Mouse (Mus musculus) erythroblast, embryonic 14.5 days (primary cell): ENCODE measurements at regions not wholly inside any gene's neighbourhood (a gene's known extent, or its start where the extent isn't known, plus 50 kb on each side); places are given as distances from the start of the nearest gene placed in this dataset.

Experiments
- H3K27me3 ChIP-seq: 2 replicates; pipeline ENCODE4 v1.6.1; 2012; ENCODE audit warnings: inconsistent platforms; ENCODE audit not compliant: control insufficient read depth
- H3K36me3 ChIP-seq: 2 replicates; pipeline ENCODE4 v1.6.1; 2012; ENCODE audit warnings: mild to moderate bottlenecking, inconsistent platforms; ENCODE audit not compliant: control insufficient read depth
- H3K4me1 ChIP-seq: 2 replicates; pipeline ENCODE4 v1.6.1; 2012; ENCODE audit warnings: inconsistent platforms; ENCODE audit not compliant: control insufficient read depth
- H3K4me3 ChIP-seq: replicated peaks from 2 replicates; pipeline ENCODE3; 2012; ENCODE audit warnings: moderate library complexity, mild to moderate bottlenecking, inconsistent platforms
- H3K9me3 ChIP-seq: 2 replicates; pipeline ENCODE4 v1.6.1; 2012; ENCODE audit warnings: low read length, inconsistent platforms, mixed read lengths; ENCODE audit not compliant: control insufficient read depth
- GATA1 ChIP-seq: IDR thresholded peaks from 2 replicates; pipeline ENCODE4 v1.6.1; 2012; ENCODE audit warnings: low read length, inconsistent platforms, mixed read lengths
- TAL1 ChIP-seq: IDR thresholded peaks from 3 replicates; pipeline ENCODE4 v1.6.1; 2012; ENCODE audit warnings: low read length, inconsistent platforms, mixed read lengths

DNA sequence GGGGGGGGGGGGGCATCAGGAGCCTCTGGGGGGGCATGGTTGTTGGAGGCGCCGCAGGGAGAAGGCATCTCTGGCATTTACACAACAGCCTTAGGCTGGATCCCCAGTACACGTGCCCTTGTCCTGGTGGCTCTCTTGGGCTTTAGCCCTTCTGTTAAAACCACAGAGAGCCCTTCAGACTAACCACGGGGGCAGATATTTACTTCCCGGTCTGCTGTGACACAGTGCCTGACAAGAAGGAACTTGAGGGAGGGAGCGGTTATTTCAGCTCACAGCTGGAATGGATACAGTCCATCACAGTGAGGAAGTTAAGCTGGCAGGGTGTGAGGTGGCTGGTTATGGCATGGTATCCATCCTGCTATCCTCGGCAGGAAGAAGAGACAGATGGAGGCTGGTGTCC is 71.0 kb upstream of the Gm11733 start:
- Histone ChIP-seq H3K36me3 (no peaks in the 10 kb centered on the region), H3K9me3 (no peaks in the 10 kb centered on the region; the same call in 1 of the 2 replicates), H3K4me1 (peaks cover 16% of the 10 kb centered on the region), H3K4me3 (no peak overlapping the region), H3K27me3 (peaks cover 80% of the 10 kb centered on the region)
- TF ChIP-seq GATA1 (no peak), TAL1 (no peak)

DNA sequence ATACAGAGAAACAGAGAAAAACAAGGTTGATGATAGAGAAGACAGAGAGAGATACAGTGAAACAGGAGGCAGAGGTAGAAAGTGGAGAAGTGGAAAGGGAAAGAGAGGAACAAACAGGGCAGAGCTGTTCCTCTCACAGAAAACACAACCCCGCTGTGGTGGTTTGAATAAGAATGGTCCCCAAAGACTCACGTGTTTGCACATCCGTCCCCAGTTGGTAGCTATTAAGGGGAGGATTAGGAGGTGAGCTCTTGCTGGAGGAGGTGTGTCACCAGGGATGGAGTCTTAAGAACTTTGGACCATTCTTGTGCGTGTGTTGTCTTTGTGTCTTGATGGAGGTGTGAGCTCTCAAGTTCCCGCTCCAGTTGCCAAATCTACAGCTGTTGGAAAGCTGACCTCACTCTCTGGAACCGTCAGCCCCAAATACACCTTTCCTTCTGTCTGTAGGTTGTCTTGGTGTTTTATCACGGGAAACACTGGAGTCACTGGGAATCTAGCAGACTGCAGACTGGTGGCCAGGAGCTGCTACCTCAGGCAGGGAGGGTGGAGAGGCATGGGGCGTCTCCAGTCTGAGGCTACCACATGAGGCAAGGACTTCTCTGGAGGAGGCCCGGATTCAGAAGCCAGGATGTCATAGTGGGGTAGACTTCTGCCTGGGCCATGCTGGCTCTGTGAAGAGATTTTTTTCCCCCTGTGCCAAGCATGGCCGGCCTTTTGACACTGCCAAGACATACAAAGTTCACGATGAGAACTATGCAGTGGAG is 70.0 kb upstream of the Gm11733 start:
- TF ChIP-seq TAL1 = no peak
- no peak for TF ChIP-seq GATA1
- Histone ChIP-seq H3K36me3 (no peaks in the 10 kb centered on the region), H3K4me1 (peaks cover 9% of the 10 kb centered on the region), H3K9me3 (no peaks in the 10 kb centered on the region; the same call in 1 of the 2 replicates), H3K27me3 (peaks cover 71% of the 10 kb centered on the region), H3K4me3 (no peak overlapping the region)

DNA sequence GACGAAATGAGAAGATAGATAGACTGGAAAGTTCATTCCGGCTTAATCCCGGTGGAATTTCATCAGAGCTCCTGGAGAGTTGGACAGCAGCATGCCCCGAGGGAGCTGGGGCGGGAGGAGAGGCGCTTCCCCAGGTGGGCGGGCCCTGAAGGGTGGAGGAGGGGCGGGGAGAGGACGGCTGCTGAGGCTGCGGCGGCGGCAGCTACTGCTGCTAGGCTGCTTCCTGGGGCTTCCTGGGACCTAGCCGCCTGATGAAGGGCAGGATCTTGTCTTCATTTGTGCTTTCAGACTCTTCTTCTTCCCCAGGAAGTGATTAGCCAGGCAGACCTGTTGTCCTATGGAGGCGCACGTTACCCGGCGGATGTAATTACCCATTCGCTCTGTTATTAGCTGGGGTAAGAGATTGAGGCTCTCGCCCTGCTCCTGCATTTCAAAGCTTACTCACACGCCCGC is 69.3 kb upstream of the Gm11733 start:
- H3K27me3 ChIP-seq = peaks cover 65% of the 10 kb centered on the region
- H3K4me1 ChIP-seq = peaks cover 9% of the 10 kb centered on the region
- no peaks in the 10 kb centered on the region for H3K36me3 ChIP-seq
- H3K9me3 ChIP-seq = no peaks in the 10 kb centered on the region; the same call in 1 of the 2 replicates
- TF ChIP-seq TAL1 = no peak
- no peak for TF ChIP-seq GATA1
- H3K4me3 ChIP-seq = no peak overlapping the region

DNA sequence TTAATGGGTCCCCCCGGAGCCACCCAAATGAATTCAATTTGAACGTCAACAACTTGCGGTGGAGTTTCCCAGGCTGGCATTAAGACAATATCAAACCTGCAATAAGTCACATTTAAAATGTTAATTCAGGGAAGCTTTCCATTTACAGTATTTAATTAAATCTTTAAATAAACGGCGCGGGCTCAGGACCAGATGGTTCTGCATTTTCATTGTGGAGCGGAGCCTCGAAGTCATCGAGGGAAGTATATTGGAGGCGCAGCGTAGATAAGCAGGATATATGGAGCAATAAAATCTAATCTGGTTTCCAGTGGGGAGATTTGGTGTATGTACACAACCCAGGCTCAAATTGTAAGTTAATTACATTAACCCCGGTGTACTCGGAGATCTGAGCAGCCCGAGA is 68.7 kb upstream of the Gm11733 start:
- H3K4me3 ChIP-seq = no peak overlapping the region
- no peaks in the 10 kb centered on the region for H3K36me3 ChIP-seq
- H3K4me1 ChIP-seq = peaks cover 9% of the 10 kb centered on the region
- no peak for TF ChIP-seq GATA1
- no peak for TF ChIP-seq TAL1
- no peaks in the 10 kb centered on the region; the same call in 1 of the 2 replicates for H3K9me3 ChIP-seq
- peaks cover 59% of the 10 kb centered on the region for H3K27me3 ChIP-seq

DNA sequence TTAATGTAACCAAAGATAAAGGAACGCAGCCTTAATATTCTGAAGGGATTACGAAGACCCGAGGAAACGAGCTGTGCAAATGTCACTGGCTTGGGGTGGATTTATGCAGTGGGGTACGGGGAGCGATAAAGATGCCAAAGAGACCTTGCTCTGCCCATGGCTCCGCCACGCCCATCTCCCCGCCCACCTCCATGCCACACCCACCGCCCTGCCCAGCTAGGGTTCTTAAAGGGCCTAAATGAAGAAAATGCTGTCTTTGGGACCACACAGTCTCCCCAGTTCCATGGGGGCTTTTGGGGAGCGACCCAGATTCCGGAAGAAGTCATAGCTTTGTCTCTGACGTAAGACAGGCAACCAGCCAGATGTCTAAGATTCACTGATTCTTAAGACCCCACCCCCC is 68.2 kb upstream of the Gm11733 start:
- Histone ChIP-seq H3K4me1 (peaks cover 9% of the 10 kb centered on the region), H3K9me3 (no peaks in the 10 kb centered on the region; the same call in 1 of the 2 replicates), H3K4me3 (no peak overlapping the region), H3K27me3 (peaks cover 56% of the 10 kb centered on the region), H3K36me3 (no peaks in the 10 kb centered on the region)
- TF ChIP-seq TAL1 (no peak), GATA1 (no peak)

DNA sequence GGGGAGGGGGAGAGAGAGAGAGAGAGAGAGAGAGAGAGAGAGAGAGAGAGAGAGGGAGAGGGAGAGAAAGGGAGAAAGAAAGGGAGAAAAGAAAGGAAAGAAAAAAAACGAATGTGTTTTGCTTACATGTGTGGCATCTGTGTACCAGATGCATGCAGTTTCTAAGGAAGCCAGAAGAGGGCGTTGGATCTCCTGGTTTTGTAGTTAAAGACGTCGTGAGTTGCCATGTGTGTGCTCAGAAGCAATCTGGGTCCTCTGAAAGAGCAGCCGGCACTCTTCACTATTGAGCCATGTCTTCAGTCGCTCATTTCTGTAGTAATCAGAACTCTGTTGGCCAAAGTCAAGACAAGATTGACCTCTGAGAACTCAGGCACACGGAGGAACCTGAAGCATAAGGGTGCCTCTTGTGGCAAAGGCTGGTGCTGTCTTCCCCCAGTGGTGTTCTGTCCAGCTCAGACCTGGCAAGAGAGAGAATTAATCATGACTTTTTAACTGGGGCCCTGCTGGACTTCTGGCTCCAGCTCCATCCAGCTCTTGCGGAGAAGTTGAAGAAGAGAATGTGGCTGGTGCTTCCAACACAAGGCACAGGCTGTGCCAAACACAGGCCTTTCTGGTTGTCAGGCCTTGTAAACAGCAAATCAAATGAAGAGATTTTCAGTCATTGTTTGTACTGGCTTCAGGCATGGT is 67.0 kb upstream of the Gm11733 start:
- H3K27me3 ChIP-seq = peaks cover 50% of the 10 kb centered on the region
- TF ChIP-seq TAL1 = no peak
- TF ChIP-seq GATA1 = no peak
- H3K9me3 ChIP-seq = no peaks in the 10 kb centered on the region

DNA sequence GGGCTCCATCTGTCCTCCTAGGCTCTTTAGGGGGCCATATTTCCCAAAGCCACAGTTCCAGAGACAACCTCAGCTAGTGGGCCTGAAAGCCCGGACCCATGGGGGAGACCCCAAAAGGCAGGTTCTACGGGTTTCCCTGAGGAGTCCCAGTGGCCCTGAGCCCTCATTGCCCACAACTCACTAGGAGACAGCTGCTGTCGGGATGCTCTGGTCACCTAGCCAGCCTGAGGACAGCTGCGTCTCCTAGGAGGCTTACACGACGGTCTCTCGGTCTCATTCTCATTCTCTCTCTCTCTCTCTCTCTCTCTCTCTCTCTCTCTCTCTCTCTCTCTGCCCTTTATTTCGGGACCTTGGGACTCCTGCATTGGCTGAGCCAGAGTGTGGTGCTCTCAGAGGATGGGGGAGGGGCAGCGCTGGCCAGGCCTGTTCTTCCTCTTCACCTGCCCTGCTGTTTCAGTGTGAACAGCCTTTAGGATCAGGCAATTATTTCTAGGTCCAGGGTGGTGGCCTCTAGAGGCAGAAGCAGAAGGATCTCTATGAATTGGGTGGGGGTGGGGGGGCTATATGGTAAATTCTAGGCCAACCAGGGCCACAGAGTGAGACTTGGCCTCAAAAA is 66.1 kb upstream of the Gm11733 start:
- Histone ChIP-seq H3K36me3 (no peaks in the 10 kb centered on the region), H3K9me3 (0 out of 2 replicates have a peak, but pooled peaks cover 2% of the 10 kb centered on the region), H3K4me1 (peaks cover 9% of the 10 kb centered on the region), H3K27me3 (peaks cover 41% of the 10 kb centered on the region), H3K4me3 (no peak overlapping the region)
- TF ChIP-seq TAL1 (no peak), GATA1 (no peak)

More for the DNA sequence above, 67.0 kb upstream of the Gm11733 start:
- H3K4me1 ChIP-seq = peaks cover 9% of the 10 kb centered on the region
- H3K36me3 ChIP-seq = no peaks in the 10 kb centered on the region
- H3K4me3 ChIP-seq = no peak overlapping the region

DNA sequence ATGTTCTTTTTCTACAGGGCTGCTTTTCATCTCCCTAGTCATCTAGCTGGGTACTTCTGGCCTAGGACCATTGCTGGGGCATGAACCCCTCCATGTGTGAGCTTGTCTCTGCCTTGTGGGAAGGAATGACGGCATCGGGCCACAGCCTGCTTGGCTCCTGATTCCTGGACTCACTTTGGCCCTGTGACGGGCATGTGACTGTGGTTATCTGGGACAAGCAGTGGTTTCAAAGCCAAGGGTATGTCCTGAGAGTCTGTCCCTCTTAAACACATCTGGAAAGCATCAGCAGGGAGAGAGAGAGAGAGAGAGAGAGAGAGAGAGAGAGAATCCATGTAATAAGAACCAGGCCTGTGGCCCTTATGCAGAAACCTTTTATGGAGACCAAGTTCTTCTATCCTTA is 65.2 kb upstream of the Gm11733 start:
- Histone ChIP-seq H3K27me3 (peaks cover 32% of the 10 kb centered on the region), H3K9me3 (0 out of 2 replicates have a peak, but pooled peaks cover 2% of the 10 kb centered on the region), H3K4me1 (peaks cover 9% of the 10 kb centered on the region), H3K4me3 (no peak overlapping the region), H3K36me3 (no peaks in the 10 kb centered on the region)
- no peak for TF ChIP-seq TAL1
- TF ChIP-seq GATA1 = no peak

DNA sequence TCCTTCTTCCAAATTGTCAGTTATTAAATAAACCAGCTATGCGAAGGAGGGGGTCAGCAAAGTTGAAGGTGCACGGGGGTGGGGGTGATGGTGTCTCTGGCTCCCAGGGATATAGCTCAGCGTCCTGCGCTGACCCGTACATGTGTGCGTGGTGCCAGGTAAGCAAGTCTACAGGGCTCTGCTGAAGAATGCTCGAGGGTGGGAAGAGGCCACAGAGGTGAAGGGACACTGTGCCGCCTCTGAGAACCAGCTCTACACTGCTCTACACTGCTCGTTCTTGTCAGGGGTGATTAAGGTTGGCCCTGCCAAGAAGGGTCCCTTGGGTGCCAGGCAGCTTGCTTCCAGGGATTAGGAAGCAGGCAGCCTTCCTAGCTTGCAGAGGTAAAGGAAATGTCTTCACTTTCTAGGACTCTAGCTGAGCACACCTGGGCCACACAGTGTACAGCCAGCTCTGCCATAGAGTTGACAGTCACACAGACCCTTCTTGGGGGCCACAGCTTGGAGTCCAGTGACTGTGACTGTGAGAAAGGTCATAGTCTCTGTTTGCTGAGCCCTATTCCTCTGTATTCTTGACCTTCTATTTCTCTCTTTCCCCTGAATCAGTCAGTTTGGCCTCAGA is 64.7 kb upstream of the Gm11733 start:
- H3K27me3 ChIP-seq = peaks cover 27% of the 10 kb centered on the region
- peaks cover 9% of the 10 kb centered on the region for H3K4me1 ChIP-seq
- no peak overlapping the region for H3K4me3 ChIP-seq
- H3K36me3 ChIP-seq = no peaks in the 10 kb centered on the region
- 0 out of 2 replicates have a peak, but pooled peaks cover 2% of the 10 kb centered on the region for H3K9me3 ChIP-seq
- TF ChIP-seq TAL1 (no peak), GATA1 (no peak)
